In the genomic region with DNA sequence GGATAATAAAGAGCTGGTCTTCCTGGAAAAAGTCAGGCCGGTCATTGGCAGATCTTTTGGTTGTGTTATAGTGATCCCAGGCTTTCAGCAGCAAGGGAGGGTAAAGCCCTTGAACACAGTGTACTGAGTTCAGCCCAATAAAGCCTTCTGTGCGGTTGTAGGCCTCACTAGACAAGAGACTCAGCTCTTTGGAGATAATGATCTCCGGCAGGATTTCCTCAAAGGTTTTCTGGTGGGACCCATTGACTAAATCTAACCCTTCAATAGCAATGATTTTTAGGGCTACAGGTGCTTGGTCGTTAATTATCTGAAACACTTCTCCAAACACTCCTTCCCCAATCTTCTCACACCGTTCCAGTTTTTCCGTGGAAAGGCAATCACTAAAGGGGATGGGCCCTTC, we compare ENCODE assay signal across 9 mouse cellular contexts. TPM values are rescaled to one million over a fixed set of nuclear protein-coding genes. Genes with fewer than 3 reads are reported as not detected.
DNase-seq lines count a peak whose midpoint lies in the region; ATAC-seq and TF ChIP-seq lines count a peak whose summit lies in the region.
"Had no signal": no experiment of that assay in that cellular context is flagged by ENCODE, and none has a peak within 500 bp of the region (broad histone marks: within the 10 kb centered on the region; RNA-seq: fewer than 3 reads in every experiment).

No protein-coding gene starts in this region.

- TF ChIP-seq EP300 in ES-Bruce4 (IDR thresholded peaks at IDR 0.05; ENCODE audit: insufficient read depth, low read depth, low read length), result no peak
- no peak for TF ChIP-seq EP300 in liver, postnatal 0 days (IDR thresholded peaks at IDR 0.05; ENCODE audit: low read depth)

- peaks cover 39% of the 10 kb centered on the region for H3K4me1 ChIP-seq in heart, embryonic 15.5 days (replicated peaks)
- H3K4me1 ChIP-seq in ES-Bruce4 (ENCODE audit: control insufficient read depth, insufficient read depth, low read length), result no peaks in the 10 kb centered on the region
- peaks cover 12% of the 10 kb centered on the region for H3K4me1 ChIP-seq in forebrain, embryonic 16.5 days (replicated peaks; ENCODE audit: control insufficient read depth, insufficient read depth, low read length)
- H3K4me1 ChIP-seq in liver, postnatal 0 days (ENCODE audit: insufficient read depth), result peaks cover 34% of the 10 kb centered on the region

- H3K9ac ChIP-seq in heart, embryonic 15.5 days, result peak overlapping the region; percentile 73
- H3K9ac ChIP-seq in ES-Bruce4 (ENCODE audit: low read depth, poor library complexity, severe bottlenecking), result peak overlapping the region; percentile 93
- no peak overlapping the region for H3K9ac ChIP-seq in forebrain, embryonic 16.5 days (replicated peaks; ENCODE audit: low read depth, low read length)
- H3K9ac ChIP-seq in liver, postnatal 0 days (replicated peaks), result peak overlapping the region; percentile 96

- H3K36me3 ChIP-seq in heart, embryonic 15.5 days, result no peaks in the 10 kb centered on the region
- peaks cover 42% of the 10 kb centered on the region for H3K36me3 ChIP-seq in ES-Bruce4 (ENCODE audit: control insufficient read depth, insufficient read depth, low read length, poor library complexity, severe bottlenecking)
- no peaks in the 10 kb centered on the region for H3K36me3 ChIP-seq in forebrain, embryonic 16.5 days (ENCODE audit: control insufficient read depth, insufficient read depth)
- H3K36me3 ChIP-seq in liver, postnatal 0 days (replicated peaks; ENCODE audit: insufficient read depth, low read length), result peaks cover 13% of the 10 kb centered on the region; the same call in 1 of the 2 replicates

- H3K4me2 ChIP-seq in heart, embryonic 15.5 days, result peak overlapping the region; percentile 94
- peak overlapping the region; percentile 87 for H3K4me2 ChIP-seq in forebrain, embryonic 16.5 days (ENCODE audit: low read length)
- H3K4me2 ChIP-seq in liver, postnatal 0 days (ENCODE audit: low read depth, low read length), result peak overlapping the region; percentile 87

- WGBS in heart, embryonic 15.5 days, result 66% methylated on average over 6 of the region's 6 CpGs
- WGBS in forebrain, embryonic 16.5 days, result 79% methylated on average over 6 of the region's 6 CpGs
- 42% methylated on average over 6 of the region's 6 CpGs for WGBS in liver, postnatal 0 days (ENCODE audit: insufficient replicate concordance)

- ATAC-seq in heart, embryonic 15.5 days (replicated peaks; ENCODE audit: insufficient number of reproducible peaks, insufficient read depth, low FRiP score, low read depth), result no peak
- no peak for ATAC-seq in forebrain, embryonic 16.5 days
- no peak for ATAC-seq in liver, postnatal 0 days

- DNase-seq in heart, postnatal 4 days, result no peak
- no peak for DNase-seq in liver, postnatal 0 days
- no peak for DNase-seq in left cerebral cortex, adult 8-10 months (ENCODE audit: low spot score in 2 of 2)
- DNase-seq in embryo, embryonic 10 days (ENCODE audit: low spot score), result no peak
- DNase-seq in embryo, embryonic 9.5 days (ENCODE audit: extremely low spot score), result no peak
- DNase-seq: gastrocnemius, postnatal 36 days had no signal

- TF ChIP-seq CTCF in ES-Bruce4 (IDR thresholded peaks at IDR 0.05; ENCODE audit: low read depth, low read length), result no peak
- no peak for TF ChIP-seq CTCF in liver, postnatal 0 days (IDR thresholded peaks at IDR 0.05; ENCODE audit: low read depth)

- H3K27ac ChIP-seq in heart, embryonic 15.5 days, result 0 out of 2 replicates have a peak overlapping the region, but pooled peaks have one; percentile 39
- no peak overlapping the region for H3K27ac ChIP-seq in ES-Bruce4 (ENCODE audit: insufficient read depth, low read length)
- H3K27ac ChIP-seq in forebrain, embryonic 16.5 days (ENCODE audit: low read length), result no peak overlapping the region
- H3K27ac ChIP-seq in liver, postnatal 0 days (ENCODE audit: low read depth), result no peak overlapping the region

- H3K27me3 ChIP-seq in heart, embryonic 15.5 days, result no peaks in the 10 kb centered on the region
- no peaks in the 10 kb centered on the region for H3K27me3 ChIP-seq in ES-Bruce4 (ENCODE audit: control insufficient read depth, insufficient read depth, low read length, poor library complexity, severe bottlenecking)
- H3K27me3 ChIP-seq in forebrain, embryonic 16.5 days (replicated peaks; ENCODE audit: control insufficient read depth, insufficient read depth, low read length), result no peaks in the 10 kb centered on the region
- no peaks in the 10 kb centered on the region for H3K27me3 ChIP-seq in liver, postnatal 0 days (ENCODE audit: insufficient read depth, low read length)

- no peak for TF ChIP-seq POLR2A in ES-Bruce4 (IDR thresholded peaks at IDR 0.05; ENCODE audit: insufficient read depth, low read length)

- no peaks in the 10 kb centered on the region for H3K9me3 ChIP-seq in heart, embryonic 15.5 days (replicated peaks)
- peaks cover 14% of the 10 kb centered on the region; the same call in 1 of the 2 replicates for H3K9me3 ChIP-seq in ES-Bruce4 (replicated peaks; ENCODE audit: control insufficient read depth, insufficient read depth, low read length, poor library complexity, severe bottlenecking)
- H3K9me3 ChIP-seq in forebrain, embryonic 16.5 days (ENCODE audit: control insufficient read depth, low read length), result no peaks in the 10 kb centered on the region
- no peaks in the 10 kb centered on the region for H3K9me3 ChIP-seq in liver, postnatal 0 days (ENCODE audit: low read length)

- peak overlapping the region; percentile 94 for H3K4me3 ChIP-seq in heart, embryonic 15.5 days
- H3K4me3 ChIP-seq in ES-Bruce4 (ENCODE audit: low read depth, low read length), result no peak overlapping the region; the same call in 1 of the 2 replicates
- peak overlapping the region; percentile 79 for H3K4me3 ChIP-seq in forebrain, embryonic 16.5 days (replicated peaks; ENCODE audit: low read length)
- H3K4me3 ChIP-seq in liver, postnatal 0 days (ENCODE audit: low read depth, low read length), result peak overlapping the region; percentile 98

RNA-seq across cellular contexts. Expression of a gene that starts 1.5 kb away (rescaled TPM):
- polyA plus RNA-seq in heart, embryonic 15.5 days (2015; fragmentation: Nextera tagmentation; extraction: Ambion mirVana), result 10.0 and 11.4 TPM in 2 replicates
- 1 to 10 TPM; 6.0 to 7.1 TPM for total RNA-seq in heart, postnatal 4 days (2021)
- 13.0 and 14.0 TPM in 2 replicates for polyA plus RNA-seq in ES-Bruce4 (2011; ENCODE audit: insufficient read depth, insufficient read length, low read depth, missing spikeins)
- 5.8 and 6.3 TPM in 2 replicates for polyA plus RNA-seq in forebrain, embryonic 16.5 days (2015; fragmentation: Nextera tagmentation; extraction: Ambion mirVana)
- polyA plus RNA-seq in liver, postnatal 0 days (2015; fragmentation: Nextera tagmentation; extraction: Ambion mirVana), result 4.6 and 5.3 TPM in 2 replicates
- total RNA-seq in left cerebral cortex, adult 8-10 months (2022), result under 1 TPM in 3 of 4 experiments, not detected in 1; 0.14 to 0.30 (median 0.22) TPM

RNA-seq across cellular contexts. Expression of a gene that starts 23.6 kb away (rescaled TPM):
- 2.0 TPM in 2 replicates for polyA plus RNA-seq in heart, embryonic 15.5 days (2015; fragmentation: Nextera tagmentation; extraction: Ambion mirVana)
- 1 to 10 TPM; 3.9 to 5.0 TPM for total RNA-seq in heart, postnatal 4 days (2021)
- 0.42 and 0.55 TPM in 2 replicates for polyA plus RNA-seq in ES-Bruce4 (2011; ENCODE audit: insufficient read depth, insufficient read length, low read depth, missing spikeins)
- polyA plus RNA-seq in forebrain, embryonic 16.5 days (2015; fragmentation: Nextera tagmentation; extraction: Ambion mirVana), result 1.1 and 1.3 TPM in 2 replicates
- polyA plus RNA-seq in liver, postnatal 0 days (2015; fragmentation: Nextera tagmentation; extraction: Ambion mirVana), result 0.11 and 0.21 TPM in 2 replicates
- total RNA-seq in left cerebral cortex, adult 8-10 months (2022), result 1 to 10 TPM in 2 of 4 experiments, under 1 TPM in 2; 0.70 to 1.4 (median 0.97) TPM

RNA-seq across cellular contexts. Expression of a gene that starts 40.2 kb away (rescaled TPM):
- 90.7 and 98.9 TPM in 2 replicates for polyA plus RNA-seq in heart, embryonic 15.5 days (2015; fragmentation: Nextera tagmentation; extraction: Ambion mirVana)
- 10 to 100 TPM; 66.3 to 67.9 TPM for total RNA-seq in heart, postnatal 4 days (2021)
- polyA plus RNA-seq in ES-Bruce4 (2011; ENCODE audit: insufficient read depth, insufficient read length, low read depth, missing spikeins), result 51.9 TPM in 2 replicates
- polyA plus RNA-seq in forebrain, embryonic 16.5 days (2015; fragmentation: Nextera tagmentation; extraction: Ambion mirVana), result 119 and 127 TPM in 2 replicates
- polyA plus RNA-seq in liver, postnatal 0 days (2015; fragmentation: Nextera tagmentation; extraction: Ambion mirVana), result 169 and 174 TPM in 2 replicates
- total RNA-seq in left cerebral cortex, adult 8-10 months (2022), result 10 to 100 TPM; 39.9 to 46.8 (median 42.9) TPM

RNA-seq across cellular contexts. Expression of a gene that starts 40.3 kb away (rescaled TPM):
- 222 and 231 TPM in 2 replicates for polyA plus RNA-seq in heart, embryonic 15.5 days (2015; fragmentation: Nextera tagmentation; extraction: Ambion mirVana)
- 100 to 1,000 TPM; 109 to 112 TPM for total RNA-seq in heart, postnatal 4 days (2021)
- 36.2 and 37.1 TPM in 2 replicates for polyA plus RNA-seq in ES-Bruce4 (2011; ENCODE audit: insufficient read depth, insufficient read length, low read depth, missing spikeins)
- polyA plus RNA-seq in forebrain, embryonic 16.5 days (2015; fragmentation: Nextera tagmentation; extraction: Ambion mirVana), result 166 and 182 TPM in 2 replicates
- 32.7 and 35.6 TPM in 2 replicates for polyA plus RNA-seq in liver, postnatal 0 days (2015; fragmentation: Nextera tagmentation; extraction: Ambion mirVana)
- total RNA-seq in left cerebral cortex, adult 8-10 months (2022), result 10 to 100 TPM in 3 of 4 experiments, 1 to 10 TPM in 1; 9.9 to 12.1 (median 11.0) TPM

RNA-seq across cellular contexts. Expression of a gene that starts 46.2 kb away (rescaled TPM):
- polyA plus RNA-seq in heart, embryonic 15.5 days (2015; fragmentation: Nextera tagmentation; extraction: Ambion mirVana), result 0.30 and 1.8 TPM in 2 replicates
- under 1 TPM; 0.18 to 0.21 TPM for total RNA-seq in heart, postnatal 4 days (2021)
- polyA plus RNA-seq in ES-Bruce4 (2011; ENCODE audit: insufficient read depth, insufficient read length, low read depth, missing spikeins), result 0.29 and 0.78 TPM in 2 replicates
- polyA plus RNA-seq in forebrain, embryonic 16.5 days (2015; fragmentation: Nextera tagmentation; extraction: Ambion mirVana), result 0.14 and 0.22 TPM in 2 replicates
- polyA plus RNA-seq in liver, postnatal 0 days (2015; fragmentation: Nextera tagmentation; extraction: Ambion mirVana), result 0.24 and 0.33 TPM in 2 replicates
- total RNA-seq in left cerebral cortex, adult 8-10 months (2022), result under 1 TPM; 0.18 to 0.37 (median 0.29) TPM
